Mouse (Mus musculus) embryonic stem cell, embryonic (primary cell): ENCODE data around the gene Tspo.

Experiments used
- CTCF ChIA-PET, 4 experiments: fragments of 300-600 bp in 2 of 4; fragments of 350-600 bp in 2 of 4; sonication (Branson Sonifier 250); formaldehyde crosslinking; loops; one replicate each; lab custom pipeline; 2022; ENCODE audit warnings: inconsistent platforms in 2 of 4; lab: Charles Lee
- POLR2A ChIA-PET, 4 experiments: fragments of 300-600 bp in 2 of 4; fragments of 350-600 bp in 2 of 4; sonication (Branson Sonifier 250); formaldehyde crosslinking; loops; one replicate each; lab custom pipeline; 2022; ENCODE audit warnings: antibody characterized with exemption in 4 of 4, inconsistent platforms in 1 of 4; lab: Charles Lee

Gene Tspo

DNA sequence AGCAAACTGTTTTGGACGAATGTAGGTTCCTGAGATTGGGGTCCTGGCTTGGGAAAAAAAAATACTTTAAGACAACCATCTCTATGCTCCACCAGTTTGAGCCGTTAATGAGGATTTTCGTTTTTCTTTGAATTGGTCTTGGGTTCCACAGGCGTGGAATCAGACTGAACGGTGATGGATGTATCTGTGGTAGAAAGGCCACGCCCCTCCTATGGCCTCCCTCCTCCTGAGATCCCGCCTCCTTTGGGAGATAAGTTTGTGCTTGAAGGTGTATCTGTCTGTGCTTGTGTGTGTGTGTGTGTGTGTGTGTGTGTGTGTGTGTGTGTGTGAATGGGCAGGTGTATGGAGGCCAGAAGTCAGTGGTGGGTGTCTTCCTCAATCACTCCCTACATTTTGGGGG is 30.8 kb upstream of the Tspo start:
- ChIA-PET CTCF (interaction anchor here in 1 of 4 experiments (1.5 kb wide), 1 partner anchor 32 kb away, joined by 3 read pairs; no protein-coding TSS in a partner anchor), POLR2A (interaction anchor here in 2 of 4 experiments (1.2 to 3.5 kb wide), 4 partner anchors 12 to 383 kb away, joined by 3 to 21 read pairs (median 6); partner anchors contain the start of gene Poldip3 (in 1 of the 2))

DNA sequence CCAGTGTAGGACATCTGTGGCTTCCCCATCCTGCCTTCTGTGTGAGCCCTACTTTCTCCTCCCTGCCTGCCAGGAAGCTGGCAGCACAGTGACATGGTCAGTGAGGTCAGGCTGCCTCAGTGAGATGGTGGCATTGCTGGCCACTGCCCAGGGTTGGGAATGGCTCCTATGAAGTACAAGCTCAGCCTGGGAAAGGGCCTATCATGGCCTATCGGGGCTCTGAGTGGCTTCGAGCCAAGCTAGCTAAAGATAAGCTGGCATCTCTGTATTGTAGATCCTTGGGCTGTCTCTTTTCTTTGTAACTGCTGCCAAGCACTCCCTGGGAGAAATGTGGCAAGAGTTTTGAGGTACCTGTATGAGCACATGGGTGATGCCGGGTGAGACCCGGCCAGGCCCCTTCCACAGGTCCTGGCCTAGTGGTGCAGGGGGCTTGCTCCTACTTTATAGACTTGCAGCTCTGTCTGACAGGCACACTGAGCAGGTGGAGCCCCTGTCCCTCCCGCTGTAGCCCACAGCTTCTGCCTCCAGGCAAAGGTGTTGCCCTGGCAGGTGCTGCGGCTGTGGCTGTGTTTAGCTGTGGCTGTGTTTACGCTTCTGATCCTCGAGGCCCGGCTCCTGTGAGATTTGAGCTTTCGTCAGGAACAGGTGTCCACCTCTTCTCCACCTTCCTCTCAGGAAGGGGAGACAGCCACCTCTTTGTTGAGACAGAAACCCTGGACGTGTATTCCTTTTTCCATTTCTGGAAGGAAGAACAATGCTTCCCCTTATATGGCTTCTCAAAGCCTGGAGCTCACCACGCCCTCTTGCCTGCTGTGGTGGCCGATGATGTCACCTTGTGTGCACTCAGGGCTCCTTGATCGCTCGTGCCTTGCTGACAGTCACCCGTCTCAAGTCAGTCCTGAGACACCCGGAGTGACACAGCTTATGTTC is 28.2 kb upstream of the Tspo start:
- CTCF ChIA-PET, result interaction anchor here (0.6 to 1.6 kb wide), 11 partner anchors 11 to 540 kb away, joined by 3 to 5 read pairs (median 3); no protein-coding TSS in a partner anchor
- POLR2A ChIA-PET, result interaction anchor here in 3 of 4 experiments (0.5 to 3.5 kb wide), 30 partner anchors 8 to 426 kb away, joined by 3 to 21 read pairs (median 4); partner anchors contain the start of genes Poldip3 (in 3 of the 3), Bik (in 2 of the 3), Scube1 (in 1 of the 3) and Ttll12 (in 1 of the 3)

DNA sequence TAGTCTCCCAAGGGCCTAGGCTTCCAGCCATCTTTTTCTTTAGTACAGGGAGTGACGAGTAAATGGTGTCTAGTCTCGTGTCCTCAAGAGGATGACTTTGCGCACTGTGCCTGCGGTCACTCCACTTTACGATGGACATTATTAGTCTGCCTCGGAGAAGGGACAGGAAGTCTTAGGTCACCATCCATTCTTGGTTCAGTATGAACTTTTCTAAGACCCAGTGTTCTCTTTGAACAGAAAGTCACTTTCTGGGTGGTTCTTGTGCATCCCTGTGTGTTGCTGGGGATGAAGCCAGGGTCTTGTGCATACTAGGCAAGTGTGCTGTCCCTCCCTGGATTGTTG is 27.5 kb upstream of the Tspo start:
- POLR2A ChIA-PET, result interaction anchor here in 3 of 4 experiments (0.5 to 3.5 kb wide), 23 partner anchors 8 to 427 kb away, joined by 3 to 21 read pairs (median 4); partner anchors contain the start of genes Bik (in 2 of the 3), Poldip3 (in 2 of the 3), Scube1 (in 1 of the 3) and Ttll12 (in 1 of the 3)
- CTCF ChIA-PET, result interaction anchor here in 3 of 4 experiments (0.6 to 1.6 kb wide), 10 partner anchors 12 to 357 kb away, joined by 3 to 5 read pairs (median 3); no protein-coding TSS in a partner anchor

DNA sequence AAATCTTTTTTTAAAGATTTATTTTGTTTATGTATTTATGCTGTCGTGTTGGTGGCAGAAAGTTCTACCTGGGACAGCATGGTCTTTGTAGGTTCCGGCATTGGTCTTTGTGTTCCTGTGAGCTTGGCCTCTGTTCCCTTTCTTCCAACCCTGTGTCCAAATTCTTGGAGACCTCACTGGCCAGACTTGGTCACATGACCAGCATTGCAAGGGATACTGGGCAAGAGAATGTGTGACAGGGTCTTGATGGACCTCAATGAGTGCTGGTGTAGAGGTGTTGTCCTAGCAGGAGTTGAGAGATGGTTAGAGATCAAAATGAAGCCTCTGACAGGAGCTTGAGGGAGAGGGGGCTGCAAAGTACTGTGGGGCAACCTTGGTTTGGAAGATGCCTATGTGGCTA is 24.5 kb upstream of the Tspo start:
- CTCF ChIA-PET, result interaction anchor here in 1 of 4 experiments (1.0 kb wide), 1 partner anchor 9 kb away, joined by 3 read pairs; no protein-coding TSS in a partner anchor
- POLR2A ChIA-PET, result interaction anchor here in 2 of 4 experiments (3.2 to 3.9 kb wide), 2 partner anchors 17 kb away, joined by 18 to 22 read pairs; no protein-coding TSS in a partner anchor

DNA sequence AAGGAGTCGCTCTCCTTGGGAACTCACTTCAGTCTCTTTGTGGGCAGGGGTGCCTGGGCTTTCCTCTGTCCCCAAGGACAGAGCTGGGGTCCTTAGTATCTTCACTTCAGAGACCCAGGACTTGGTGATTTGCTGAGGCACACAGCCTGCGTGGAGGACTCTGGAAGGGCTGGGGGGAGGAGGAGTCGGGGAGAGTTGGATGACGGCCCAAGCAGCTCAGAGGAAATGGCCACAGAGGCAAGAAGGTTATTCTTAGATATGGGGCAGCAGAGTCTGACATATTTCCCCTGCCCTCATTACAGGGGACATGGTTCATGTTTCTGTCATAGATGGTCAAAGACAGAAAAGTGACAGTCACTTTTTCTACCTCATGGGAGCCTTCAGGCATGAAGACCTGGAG is 23.5 kb upstream of the Tspo start:
- ChIA-PET POLR2A (interaction anchor here in 3 of 4 experiments (0.6 to 3.9 kb wide), 3 partner anchors 15 to 92 kb away, joined by 3 to 22 read pairs (median 18); no protein-coding TSS in a partner anchor), CTCF (interaction anchor here in 1 of 4 experiments (0.7 kb wide), 1 partner anchor 42 kb away, joined by 3 read pairs; no protein-coding TSS in a partner anchor)

DNA sequence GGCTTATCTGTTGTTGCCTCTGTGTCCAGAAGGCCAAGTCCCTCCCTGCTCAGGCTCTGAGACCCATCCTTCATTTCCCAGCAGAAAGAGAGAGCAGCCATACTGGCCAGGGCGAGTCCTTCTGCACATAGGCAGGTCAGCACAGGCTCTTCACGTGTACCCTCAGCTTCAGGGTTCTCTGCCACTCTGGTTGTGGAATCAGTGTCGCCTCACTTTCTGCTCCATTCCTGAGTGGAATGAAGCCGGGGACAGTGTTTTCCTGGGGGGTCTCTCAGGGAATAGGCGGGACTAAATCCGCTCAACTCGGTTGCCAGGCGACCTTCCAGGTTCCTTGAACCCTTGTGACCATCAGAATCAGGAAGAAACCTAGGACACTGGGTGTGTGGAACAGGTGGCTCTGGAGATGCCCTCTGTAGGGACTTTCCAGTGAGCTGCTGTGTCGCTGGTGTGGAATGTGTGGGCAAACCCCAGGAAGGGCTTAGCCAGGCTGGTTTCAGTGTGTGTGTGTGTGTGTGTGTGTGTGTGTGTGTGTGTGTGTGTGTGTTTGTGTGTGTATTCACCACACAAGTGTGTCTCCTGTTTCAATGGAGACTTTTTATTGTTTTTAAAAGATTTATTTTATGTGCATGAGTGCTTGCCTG is 21.6 kb upstream of the Tspo start:
- POLR2A ChIA-PET, result interaction anchor here in 3 of 4 experiments (0.6 to 3.9 kb wide), 6 partner anchors 9 to 533 kb away, joined by 3 to 22 read pairs (median 4); no protein-coding TSS in a partner anchor
- CTCF ChIA-PET, result interaction anchor here in 2 of 4 experiments (0.6 kb wide), 2 partner anchors 315 to 556 kb away, joined by 3 read pairs; no protein-coding TSS in a partner anchor

DNA sequence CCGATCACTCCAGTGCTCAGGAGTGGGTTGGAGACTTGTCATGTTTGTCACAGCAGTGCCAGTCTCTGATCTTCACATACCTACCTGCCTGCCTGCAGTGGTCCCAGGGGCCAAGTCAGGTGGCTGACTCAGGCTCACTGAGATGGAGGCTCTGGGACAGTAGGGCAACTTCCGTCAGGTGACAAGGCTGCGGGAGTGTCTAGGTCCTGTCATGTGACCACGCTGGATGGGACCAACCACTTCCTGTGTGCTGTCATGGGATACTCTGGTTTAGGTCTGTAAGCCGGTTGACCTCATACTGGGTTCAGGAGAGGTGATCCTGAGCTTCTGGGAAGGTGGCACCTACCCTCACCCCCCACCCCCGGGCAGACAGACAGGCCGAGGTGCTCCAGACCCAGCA is 17.4 kb upstream of the Tspo start:
- ChIA-PET CTCF (interaction anchor here in 2 of 4 experiments (0.7 to 1.1 kb wide), 3 partner anchors 33 to 214 kb away, joined by 3 read pairs; no protein-coding TSS in a partner anchor), POLR2A (interaction anchor here in 3 of 4 experiments (0.5 to 4.3 kb wide), 18 partner anchors 9 to 986 kb away, joined by 3 to 21 read pairs (median 3); no protein-coding TSS in a partner anchor)

DNA sequence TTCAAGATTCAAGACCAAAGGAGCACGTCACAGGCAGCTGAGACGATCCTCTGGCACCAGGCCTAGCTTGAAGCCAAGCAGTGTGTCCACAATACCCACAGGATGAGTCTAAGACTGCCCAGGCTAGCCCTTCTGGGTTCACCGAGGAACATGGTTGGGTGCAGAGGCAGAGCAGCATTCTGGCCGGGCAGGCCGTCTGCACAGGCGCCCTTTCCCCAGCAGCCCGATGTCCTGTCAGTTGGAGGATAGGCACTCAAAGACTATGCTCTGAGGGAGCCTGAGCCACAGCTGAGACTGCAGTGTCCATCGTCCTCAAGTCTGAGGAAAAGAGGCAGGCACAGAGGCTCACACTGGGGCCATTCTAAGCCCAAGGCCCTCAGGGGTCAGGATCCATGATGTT is 16.2 kb upstream of the Tspo start:
- ChIA-PET POLR2A (interaction anchor here in 2 of 4 experiments (0.6 to 2.7 kb wide), 8 partner anchors 9 to 44 kb away, joined by 3 to 12 read pairs (median 4); no protein-coding TSS in a partner anchor), CTCF (interaction anchor here in 3 of 4 experiments (0.7 to 1.1 kb wide), 3 partner anchors 8 to 215 kb away, joined by 3 read pairs; no protein-coding TSS in a partner anchor)

DNA sequence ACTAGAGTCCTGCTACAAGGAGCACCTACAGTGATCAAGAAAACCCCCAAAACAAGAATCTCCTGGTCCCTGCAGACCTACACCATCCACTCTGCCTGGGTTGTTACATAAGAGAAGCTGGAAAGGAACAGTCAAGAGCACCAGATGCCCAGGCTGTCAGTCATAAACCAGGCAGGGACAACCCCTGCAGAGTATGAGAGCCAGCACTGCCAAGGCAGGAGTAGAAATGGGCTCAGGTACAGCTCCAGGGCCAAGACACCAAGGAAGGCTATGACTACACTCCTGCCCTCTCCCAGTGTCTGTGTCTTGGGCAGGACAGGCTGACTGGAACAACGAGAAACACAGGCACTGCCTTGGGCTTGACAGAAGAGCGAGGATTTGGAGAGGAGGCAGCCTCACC is 13.3 kb upstream of the Tspo start:
- ChIA-PET POLR2A (interaction anchor here in 1 of 4 experiments (0.5 to 1.3 kb wide), 2 partner anchors 15 to 24 kb away, joined by 3 to 4 read pairs; no protein-coding TSS in a partner anchor), CTCF (interaction anchor here in 1 of 4 experiments (0.6 kb wide), 1 partner anchor 157 kb away, joined by 3 read pairs; no protein-coding TSS in a partner anchor)

DNA sequence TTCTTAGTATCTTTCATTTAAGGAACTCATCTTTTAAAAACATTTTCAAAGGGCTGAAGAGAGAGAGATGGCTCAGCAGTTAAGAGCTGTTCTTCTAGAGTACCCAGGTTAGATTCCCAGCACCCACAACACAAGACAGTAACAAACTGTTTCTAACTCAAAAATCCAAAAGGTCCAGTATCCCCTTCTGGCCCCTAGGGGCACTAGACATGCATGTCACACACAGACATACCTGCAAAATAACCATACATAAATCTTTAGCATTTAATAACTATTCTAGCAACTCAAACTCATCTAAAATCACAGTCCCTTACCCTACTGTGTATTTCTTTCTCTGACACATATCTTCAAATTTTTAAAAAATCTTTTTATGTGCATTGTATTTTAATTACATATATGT is 9.6 kb upstream of the Tspo start:
- CTCF ChIA-PET, result interaction anchor here in 1 of 4 experiments (0.9 kb wide), 1 partner anchor 15 kb away, joined by 3 read pairs; no protein-coding TSS in a partner anchor
- POLR2A ChIA-PET, result interaction anchor here in 3 of 4 experiments (0.6 to 3.6 kb wide), 4 partner anchors 13 to 185 kb away, joined by 4 to 18 read pairs (median 7); no protein-coding TSS in a partner anchor

DNA sequence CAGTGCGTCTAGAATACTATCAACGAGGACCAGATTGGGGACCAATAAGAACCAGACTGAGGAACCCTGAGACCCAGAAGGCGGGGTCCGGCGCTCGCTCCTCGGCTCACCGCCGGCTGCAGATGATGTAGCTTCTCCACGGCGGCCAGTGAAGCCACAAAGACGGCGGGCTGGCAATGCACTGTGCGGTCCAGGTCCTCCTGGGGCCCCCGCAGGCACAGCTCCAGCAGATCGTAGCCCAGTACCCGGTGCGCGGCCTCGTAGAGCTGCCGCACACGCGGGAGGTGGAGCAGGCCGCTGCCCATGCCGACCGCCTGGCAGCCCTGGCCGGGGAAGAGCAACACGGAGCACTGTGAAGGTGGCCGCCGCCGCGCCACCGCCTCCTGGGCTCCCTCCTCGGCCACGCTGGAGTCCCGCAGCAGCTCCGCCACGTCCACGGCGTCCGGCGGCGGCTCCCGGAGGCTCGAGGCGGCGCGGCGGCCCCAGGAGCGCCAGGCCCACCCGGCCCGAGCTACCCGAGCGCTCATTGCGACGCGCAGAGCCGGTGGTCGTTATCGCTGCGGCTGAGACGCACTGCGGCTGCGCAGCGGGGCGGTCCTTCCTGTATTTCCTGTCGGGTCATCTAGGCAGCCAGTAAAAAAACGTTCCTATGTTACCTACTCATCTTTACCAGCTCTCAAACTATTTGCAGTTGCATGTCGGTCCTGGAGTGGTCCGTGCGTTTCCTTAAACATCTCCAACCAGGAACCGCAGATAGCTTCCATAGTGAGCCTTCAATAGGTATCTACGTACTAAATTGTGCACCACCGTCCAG is 8.0 kb upstream of the Tspo start:
- ChIA-PET CTCF (interaction anchor here (0.5 to 1.9 kb wide), 16 partner anchors 9 to 708 kb away, joined by 3 to 6 read pairs (median 4); partner anchors contain the start of genes Mcat (in 2 of the 4) and Bik (in 1 of the 4)), POLR2A (interaction anchor here (0.7 to 3.6 kb wide), 48 partner anchors 8 to 406 kb away, joined by 3 to 22 read pairs (median 5); partner anchors contain the start of genes Mcat (in 4 of the 4), Poldip3 (in 3 of the 4), Tspo (in 3 of the 4) and Bik (in 2 of the 4))

DNA sequence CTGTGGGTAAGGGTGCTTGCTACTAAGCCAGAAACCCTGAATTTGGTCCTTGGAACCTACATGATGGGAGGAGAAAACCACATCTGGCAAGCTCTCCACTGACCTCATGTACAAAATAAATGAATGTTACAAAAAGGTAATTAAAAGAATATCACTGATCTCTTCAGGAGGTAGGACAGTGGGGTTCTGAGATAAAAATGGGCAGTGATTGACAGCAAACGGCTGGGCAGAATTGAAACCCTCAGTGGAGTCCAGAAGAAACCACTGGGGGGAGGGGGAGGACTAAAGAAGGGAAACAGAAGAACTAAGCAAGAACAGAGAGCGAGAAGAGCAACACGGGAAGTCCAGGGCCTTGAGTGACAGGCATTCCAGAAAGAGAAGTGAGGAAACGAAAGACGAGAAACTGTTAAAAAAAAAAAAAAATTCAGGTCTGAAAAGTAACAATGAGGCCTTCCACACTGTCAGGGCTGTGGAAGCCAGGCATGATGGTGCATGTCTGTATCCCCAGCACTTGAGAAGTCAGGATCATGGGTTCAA is 2.4 kb upstream of the Tspo start:
- CTCF ChIA-PET, result interaction anchor here in 1 of 4 experiments (0.6 kb wide), 1 partner anchor 60 kb away, joined by 3 read pairs; no protein-coding TSS in a partner anchor

DNA sequence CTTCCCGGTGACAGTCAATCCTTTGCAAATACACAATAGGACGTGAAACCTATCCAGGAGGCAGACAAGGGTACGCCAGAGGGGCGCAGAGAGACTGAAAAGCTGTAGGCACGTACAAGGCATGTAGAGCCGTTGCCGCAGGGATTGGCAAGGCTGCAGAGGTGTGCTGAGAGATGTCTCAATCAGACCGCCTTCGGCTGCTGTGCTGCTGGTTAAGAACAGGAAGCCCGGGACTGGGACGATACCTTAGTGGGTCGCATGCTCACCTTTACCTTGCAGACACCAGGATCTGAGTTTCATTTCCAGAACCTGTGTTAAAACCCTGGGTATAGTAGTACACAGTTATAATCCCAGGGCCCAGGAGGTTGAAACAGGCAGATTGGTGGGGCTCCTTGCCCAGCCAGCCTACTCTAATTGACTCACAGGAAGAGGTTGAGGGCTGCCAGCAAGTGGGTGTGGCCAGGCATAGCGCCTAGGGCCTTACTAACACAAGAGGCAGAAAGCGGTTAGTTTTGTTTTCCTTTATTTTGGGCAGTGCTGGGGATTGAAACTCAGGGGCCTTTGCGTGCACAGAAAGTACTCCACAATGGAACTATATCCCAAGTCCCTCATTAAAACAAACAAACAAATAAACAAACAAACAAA is 644 bp upstream of the Tspo start:
- ChIA-PET POLR2A (interaction anchor here in 2 of 4 experiments (0.8 to 2.1 kb wide), 6 partner anchors 11 to 315 kb away, joined by 3 to 5 read pairs (median 4); no protein-coding TSS in a partner anchor), CTCF (no interaction called here)

More for the DNA sequence above, 2.4 kb upstream of the Tspo start:
- POLR2A ChIA-PET, result interaction anchor here in 1 of 4 experiments (0.6 to 0.8 kb wide), 2 partner anchors 324 to 509 kb away, joined by 3 read pairs; no protein-coding TSS in a partner anchor

DNA sequence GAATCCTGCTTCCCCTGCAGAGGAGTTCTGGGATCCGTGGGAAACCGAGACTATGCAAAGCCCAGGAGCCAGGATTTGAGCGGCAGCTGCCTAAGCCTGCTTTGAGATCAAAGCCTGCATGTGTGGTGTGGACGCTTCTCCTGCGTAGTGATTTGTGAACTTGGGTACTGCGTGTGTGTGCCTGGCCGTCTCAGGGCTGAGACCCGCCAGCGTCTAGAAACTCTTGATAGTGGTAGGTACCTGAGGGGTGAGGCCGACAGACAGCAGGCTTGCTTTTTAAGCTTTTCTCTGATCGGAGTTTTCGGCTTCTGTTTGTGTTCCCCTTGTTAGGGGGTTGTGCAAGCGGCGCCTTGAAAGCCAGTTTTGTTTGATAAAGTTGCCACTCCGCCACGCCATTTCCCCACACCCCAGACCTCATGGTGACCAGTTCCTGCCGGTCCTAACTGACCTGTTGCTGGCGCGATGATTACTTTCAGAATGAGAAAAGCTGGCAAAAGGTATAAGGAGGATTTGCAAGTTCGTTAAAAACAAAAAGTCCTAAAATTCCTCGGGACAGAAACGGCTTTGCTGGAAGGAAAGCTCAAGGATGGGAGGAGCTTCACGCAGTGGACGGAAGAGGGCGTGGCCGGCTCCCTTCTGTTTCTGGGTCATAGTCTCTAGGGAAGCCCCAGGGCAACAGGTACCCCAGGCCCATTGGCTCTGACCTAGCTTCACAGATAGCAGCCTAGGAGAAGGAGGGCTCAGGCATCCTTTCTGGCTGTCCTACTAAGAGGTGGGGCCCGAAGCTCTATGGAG is 662 bp downstream of the Tspo start:
- POLR2A ChIA-PET, result interaction anchor here (0.6 to 3.4 kb wide), 22 partner anchors 8 to 811 kb away, joined by 3 to 16 read pairs (median 4); partner anchors contain the start of genes Poldip3 (in 2 of the 4) and Scube1 (in 1 of the 4)
- CTCF ChIA-PET, result interaction anchor here (0.5 to 1.4 kb wide), 12 partner anchors 8 to 1514 kb away, joined by 3 to 8 read pairs (median 3); no protein-coding TSS in a partner anchor
